Mouse (Mus musculus) G1E (cell line): Measurements from ENCODE around the gene Dgkd.

Experiments used
- CTCF ChIP-seq: IDR thresholded peaks from 2 replicates; pipeline ENCODE4 v1.5.1; 2012; ENCODE audit warnings: low read depth, low read length, inconsistent platforms, mixed read lengths
- GATA1 ChIP-seq: IDR thresholded peaks from 2 replicates; pipeline ENCODE4 v1.6.1; 2012; ENCODE audit warnings: borderline replicate concordance, low read length, inconsistent platforms, mixed read lengths
- TAL1 ChIP-seq: conservative IDR thresholded peaks from 2 replicates; pipeline ENCODE4 v1.6.1; 2012; ENCODE audit warnings: low read depth, low read length, inconsistent platforms, mixed read lengths

DNA sequence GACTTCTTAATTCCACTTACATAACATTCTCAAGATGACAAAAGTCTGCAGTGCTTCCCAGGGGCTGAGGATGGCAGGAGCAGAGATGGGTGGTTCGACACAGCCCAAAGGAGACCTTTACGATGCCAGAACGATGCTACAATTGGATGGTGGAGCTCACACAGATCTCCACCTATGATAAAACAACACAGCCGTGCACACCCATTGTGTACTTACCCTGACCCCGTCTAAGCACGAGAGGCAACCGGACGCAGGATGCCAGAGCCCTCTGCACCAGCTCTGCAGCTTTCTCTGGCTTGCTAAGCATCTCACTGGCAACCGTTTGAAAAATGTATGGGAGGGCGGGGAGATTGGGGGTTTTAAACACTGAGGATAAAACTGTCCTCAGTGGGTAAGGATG is 41.0 kb upstream of the Dgkd start:
- TF ChIP-seq CTCF (no peak), TAL1 (no peak), GATA1 (no peak)
